Mouse (Mus musculus) layer of hippocampus, adult 11-12 months (tissue): ENCODE measurements around the gene Olfr589.
"Not testable (repeated sequence)": the region's sequence is repeated elsewhere in the genome, so short reads cannot be mapped to it uniquely, and the experiment has no call there.

ENCODE experiments used
- DNase-seq: peaks from one replicate; pipeline ENCODE4 v3.0.0; 2022; ENCODE audit warnings: low spot score

The Olfr589 gene

GRCm38 (mm10) chr7:103156256-103156655 lies at the start of gene Olfr589:
TSS of gene Olfr589 (minus strand) at chr7:103156356.
- DNase-seq: no peak

GRCm38 (mm10) chr7:103184503-103184902 lies 28.3 kb upstream of the Olfr589 start, which contains the start of gene Olfr592:
TSS of gene Olfr592 (plus strand) at chr7:103184803.
- DNase-seq: not testable (repeated sequence)

- no peak for DNase-seq
These were observed 22.1 kb upstream of the Olfr589 start, which contains the start of gene Olfr591 for GRCm38 (mm10) chr7:103178240-103178639. TSS of gene Olfr591 (minus strand) at chr7:103178340.

- no peak for DNase-seq
These were observed 13.5 kb upstream of the Olfr589 start for GRCm38 (mm10) chr7:103169697-103170096.

- DNase-seq: no peak
These were observed 15.6 kb downstream of the Olfr589 start, which contains the start of gene Olfr588-ps1 for GRCm38 (mm10) chr7:103140579-103140978. TSS of gene Olfr588-ps1 (plus strand) at chr7:103140879.

- DNase-seq: no peak
These were observed 30.6 kb downstream of the Olfr589 start, which contains the start of gene Olfr586 for GRCm38 (mm10) chr7:103125538-103125937. TSS of gene Olfr586 (minus strand) at chr7:103125638.

GRCm38 (mm10) chr7:103119406-103119805 lies 36.8 kb downstream of the Olfr589 start:
- DNase-seq: no peak
